Mouse (Mus musculus) MEL (cell line): ENCODE results near the gene Cd40. TPM values are rescaled to one million over a fixed set of nuclear protein-coding genes. Genes with fewer than 3 reads are reported as not detected.

Experiments
- DNase-seq: peaks from one replicate; pipeline ENCODE4 v3.0.0; 2011; ENCODE audit warnings: low read depth, low spot score
- H3K27ac ChIP-seq: 2 replicates; pipeline ENCODE4 v1.5.1; 2012; ENCODE audit warnings: low read depth, mild to moderate bottlenecking, control low read depth, low read length, moderate library complexity; ENCODE audit not compliant: control insufficient read depth
- H3K27me3 ChIP-seq, 2 experiments: fragments of 150-350 bp in 1 of 2; sonication (generic) in 1 of 2; 2 replicates each; pipeline ENCODE4 v1.6.1; 2012; ENCODE audit warnings: low read length in 2 of 2, mild to moderate bottlenecking in 2 of 2, improper control_type of control experiment in 1 of 2, moderate library complexity in 1 of 2; ENCODE audit not compliant: insufficient read depth in 2 of 2, control insufficient read depth in 1 of 2
- H3K36me3 ChIP-seq, 2 experiments: 2 replicates each; pipeline ENCODE4 v1.6.1; 2012 to 2014; ENCODE audit warnings: low read length in 2 of 2, improper control_type of control experiment in 1 of 2, inconsistent platforms in 1 of 2, mild to moderate bottlenecking in 1 of 2; ENCODE audit not compliant: insufficient read depth in 2 of 2, control insufficient read depth in 1 of 2
- H3K4me1 ChIP-seq, 2 experiments: fragments of 150-350 bp in 1 of 2; sonication (generic) in 1 of 2; 2 replicates each; pipeline ENCODE4 v1.6.1; 2012; ENCODE audit warnings: low read length in 2 of 2, improper control_type of control experiment in 1 of 2, mild to moderate bottlenecking in 1 of 2; ENCODE audit not compliant: insufficient read depth in 2 of 2, control insufficient read depth in 1 of 2
- H3K4me3 ChIP-seq, 2 experiments: fragments of 150-350 bp in 1 of 2; sonication (generic) in 1 of 2; 2 replicates each; pipeline ENCODE4 v1.5.1; 2012; ENCODE audit warnings: low read depth in 2 of 2, low read length in 2 of 2, mild to moderate bottlenecking in 2 of 2, moderate library complexity in 2 of 2, control low read depth in 1 of 2, improper control_type of control experiment in 1 of 2; ENCODE audit not compliant: control insufficient read depth in 1 of 2, insufficient read depth in 1 of 2
- H3K79me2 ChIP-seq: 2 replicates; pipeline ENCODE4 v1.6.1; 2012; ENCODE audit warnings: mild to moderate bottlenecking, low read length, moderate library complexity; ENCODE audit not compliant: control insufficient read depth, poor library complexity, insufficient read depth
- H3K9ac ChIP-seq: 2 replicates; pipeline ENCODE4 v1.6.1; 2012; ENCODE audit warnings: low read depth, mild to moderate bottlenecking, control low read depth, low read length, moderate library complexity; ENCODE audit not compliant: control insufficient read depth, poor library complexity, severe bottlenecking
- H3K9me3 ChIP-seq: fragments of 150-350 bp; sonication (generic); replicated peaks from 2 replicates; pipeline ENCODE4 v1.6.1; 2012; ENCODE audit warnings: mild to moderate bottlenecking, low read length, improper control_type of control experiment, moderate library complexity; ENCODE audit not compliant: insufficient read depth
- E2F4 ChIP-seq: IDR thresholded peaks from 2 replicates; pipeline ENCODE4 v1.6.1; 2011; ENCODE audit warnings: low read depth, low read length, improper control_type of control experiment, borderline replicate concordance
- ETS1 ChIP-seq: IDR thresholded peaks from 2 replicates; pipeline ENCODE4 v1.6.1; 2012; ENCODE audit warnings: low read depth, mild to moderate bottlenecking, inconsistent platforms, low read length, improper control_type of control experiment, moderate library complexity
- GABPA ChIP-seq: IDR thresholded peaks from 2 replicates; pipeline ENCODE4 v1.6.1; 2012; ENCODE audit warnings: low read depth, mild to moderate bottlenecking, inconsistent platforms, low read length, improper control_type of control experiment, moderate library complexity
- MAFK ChIP-seq: IDR thresholded peaks from 2 replicates; pipeline ENCODE4 v1.6.1; 2011; ENCODE audit warnings: low read depth, mild to moderate bottlenecking, low read length, improper control_type of control experiment, borderline replicate concordance
- MAX ChIP-seq: IDR thresholded peaks from 2 replicates; pipeline ENCODE4 v1.6.1; 2011; ENCODE audit warnings: low read length, improper control_type of control experiment
- MXI1 ChIP-seq: IDR thresholded peaks from 2 replicates; pipeline ENCODE4 v1.6.1; 2011; ENCODE audit warnings: mild to moderate bottlenecking, low read depth, low read length, improper control_type of control experiment
- NELFE ChIP-seq: IDR thresholded peaks from 2 replicates; pipeline ENCODE4 v1.6.1; 2011; ENCODE audit warnings: low read depth, low read length, improper control_type of control experiment
- NRF1 ChIP-seq: IDR thresholded peaks from 2 replicates; pipeline ENCODE4 v1.6.1; 2014; ENCODE audit warnings: low read depth, mild to moderate bottlenecking, inconsistent platforms, low read length, improper control_type of control experiment, moderate library complexity; ENCODE audit not compliant: poor library complexity, insufficient read depth, severe bottlenecking
- POLR2AphosphoS2 ChIP-seq: IDR thresholded peaks from 2 replicates; pipeline ENCODE4 v1.6.1; 2011; ENCODE audit warnings: low read length, improper control_type of control experiment
- SIN3A ChIP-seq: IDR thresholded peaks from 2 replicates; pipeline ENCODE4 v1.6.1; 2012; ENCODE audit warnings: low read length, improper control_type of control experiment, inconsistent platforms
- TAL1 ChIP-seq: IDR thresholded peaks from 2 replicates; pipeline ENCODE4 v1.6.1; 2012; ENCODE audit warnings: mild to moderate bottlenecking, inconsistent platforms, low read length, moderate library complexity, mixed read lengths
- TBP ChIP-seq: IDR thresholded peaks from 2 replicates; pipeline ENCODE4 v1.8.0; 2011; ENCODE audit warnings: low read depth, low read length, improper control_type of control experiment
- TCF12 ChIP-seq: IDR thresholded peaks from 2 replicates; pipeline ENCODE4 v1.6.1; 2014; ENCODE audit warnings: low read depth, mild to moderate bottlenecking, inconsistent platforms, low read length, improper control_type of control experiment, moderate library complexity
- ZC3H11A ChIP-seq: IDR thresholded peaks from 2 replicates; pipeline ENCODE4 v1.6.1; 2012; ENCODE audit warnings: low read depth, mild to moderate bottlenecking, inconsistent platforms, low read length, improper control_type of control experiment
- ZKSCAN1 ChIP-seq: IDR thresholded peaks from 2 replicates; pipeline ENCODE4 v1.6.1; 2012; ENCODE audit warnings: low read depth, mild to moderate bottlenecking, inconsistent platforms, low read length, improper control_type of control experiment, moderate library complexity
- ZMIZ1 ChIP-seq: IDR thresholded peaks from 2 replicates; pipeline ENCODE4 v1.6.1; 2012; ENCODE audit warnings: low read depth, mild to moderate bottlenecking, inconsistent platforms, low read length, improper control_type of control experiment, moderate library complexity
- ZNF384 ChIP-seq: IDR thresholded peaks from 2 replicates; pipeline ENCODE4 v1.6.1; 2012; ENCODE audit warnings: low read depth, mild to moderate bottlenecking, inconsistent platforms, low read length, improper control_type of control experiment
- polyA plus RNA-seq, 2 experiments: library from polyadenylated mRNA; stranded (reverse) in 1 of 2; unstranded in 1 of 2; fragments of >175 nt in 1 of 2; fragments of >200 nt in 1 of 2; gene quantifications; 2 replicates each; pipeline versions ENCODE4 v1.2.1 to v1.2.4; 2012; ENCODE audit warnings: low replicate concordance in 2 of 2, low read depth in 1 of 2; ENCODE audit not compliant: insufficient read length in 2 of 2, insufficient read depth in 1 of 2, missing spikeins in 1 of 2
- total RNA-seq: library from RNA; depleted of rRNA; stranded (reverse); fragments of 300-350 nt; gene quantifications from 2 replicates; pipeline ENCODE4 v1.2.3, GENCODE M21; 2012

Gene Cd40
- total and polyA plus RNA-seq, 3 experiments, result 0.08 TPM; not detected in 2

DNA sequence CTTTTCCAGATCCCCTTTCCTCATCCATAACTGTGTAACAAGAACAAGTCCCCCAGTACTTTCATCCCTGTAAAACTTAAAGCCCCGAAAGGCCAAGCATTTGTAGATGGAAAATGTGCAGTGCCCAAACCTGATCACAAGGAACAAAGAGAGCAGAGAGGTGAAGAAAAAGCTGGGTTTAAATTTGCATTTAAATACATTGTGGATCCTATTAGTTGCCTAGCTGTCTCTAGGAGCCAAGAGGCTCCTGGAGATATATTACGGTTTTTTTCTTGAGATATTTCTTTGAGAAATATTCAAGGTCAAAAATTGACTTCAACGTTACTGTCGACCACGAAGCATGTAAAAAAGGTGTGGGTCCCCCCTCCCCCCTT, 20.4 kb upstream of the Cd40 start:
- no peak for DNase-seq
- peaks cover 0 to 24% of the 10 kb centered on the region in 2 experiments; a peak in 3 of 4 replicates for H3K36me3 ChIP-seq
- H3K4me1 ChIP-seq, result peaks cover 3 to 12% of the 10 kb centered on the region in 2 experiments
- no peaks in the 10 kb centered on the region for H3K9me3 ChIP-seq
- peaks cover 38% of the 10 kb centered on the region for H3K79me2 ChIP-seq
- TF ChIP-seq TBP (0 out of 2 replicates have a peak, but pooled peaks have one; percentile 8), E2F4 (no peak)
- peak overlapping the region; percentile 45 to 47 for H3K4me3 ChIP-seq
- H3K9ac ChIP-seq, result peak overlapping the region; percentile 47
- H3K27me3 ChIP-seq, result peaks cover 4% of the 10 kb centered on the region in 2 experiments; a peak in 2 of 4 replicates
- H3K27ac ChIP-seq, result no peak overlapping the region

DNA sequence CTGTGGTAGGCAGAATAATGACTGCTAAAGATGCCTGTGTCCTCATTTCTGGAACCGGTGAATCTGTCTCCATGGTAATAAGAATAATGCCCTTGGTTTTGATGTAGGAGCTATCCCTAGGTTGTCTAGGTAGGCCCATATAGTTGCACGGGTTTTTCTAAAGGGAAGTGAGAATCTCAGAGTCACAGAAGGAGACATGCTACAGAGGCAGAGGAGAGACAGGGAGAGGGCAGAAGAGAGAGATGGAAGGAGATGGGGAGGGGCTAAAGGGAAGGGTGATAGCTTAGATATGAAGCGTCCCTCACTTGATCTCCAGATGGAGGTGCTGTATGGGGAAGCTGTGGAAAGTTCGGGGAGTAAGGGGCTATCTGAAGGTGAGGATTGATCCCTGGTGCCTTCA, 18.0 kb upstream of the Cd40 start:
- Histone ChIP-seq H3K79me2 (peaks cover 22% of the 10 kb centered on the region), H3K9me3 (no peaks in the 10 kb centered on the region), H3K4me3 (no peak overlapping the region), H3K36me3 (peaks cover 0 to 18% of the 10 kb centered on the region in 2 experiments; a peak in 3 of 4 replicates), H3K27ac (no peak overlapping the region), H3K4me1 (peaks cover 3 to 11% of the 10 kb centered on the region in 2 experiments)
- no peak for DNase-seq
- TF ChIP-seq TCF12 (no peak), ETS1 (no peak), TBP (no peak), SIN3A (no peak), MAFK (no peak), NELFE (no peak), POLR2AphosphoS2 (no peak), ZNF384 (no peak), NRF1 (no peak), GABPA (no peak), MAX (no peak), TAL1 (no peak), ZKSCAN1 (no peak), MXI1 (no peak), ZMIZ1 (no peak), ZC3H11A (no peak)
- TF ChIP-seq, all 39 proteins: peak for 0
- Histone ChIP-seq H3K9ac (no peak overlapping the region), H3K27me3 (peaks cover 4% of the 10 kb centered on the region in 2 experiments; a peak in 3 of 4 replicates)
